Mouse (Mus musculus) lung, adult 2 months (tissue): ENCODE results near the gene Tjp1.

Experiments
- CTCF ChIP-seq: fragments of 200-500 bp; IDR thresholded peaks from 2 replicates; pipeline ENCODE4 v1.5.1; 2011; ENCODE audit warnings: mild to moderate bottlenecking, low read length, control low read depth; ENCODE audit not compliant: insufficient read depth
- POLR2A ChIP-seq: fragments of 200-500 bp; IDR thresholded peaks from 2 replicates; pipeline ENCODE4 v1.6.1; 2011; ENCODE audit warnings: low read depth, mild to moderate bottlenecking, control low read depth, low read length, borderline replicate concordance; ENCODE audit errors: extremely low read depth

DNA sequence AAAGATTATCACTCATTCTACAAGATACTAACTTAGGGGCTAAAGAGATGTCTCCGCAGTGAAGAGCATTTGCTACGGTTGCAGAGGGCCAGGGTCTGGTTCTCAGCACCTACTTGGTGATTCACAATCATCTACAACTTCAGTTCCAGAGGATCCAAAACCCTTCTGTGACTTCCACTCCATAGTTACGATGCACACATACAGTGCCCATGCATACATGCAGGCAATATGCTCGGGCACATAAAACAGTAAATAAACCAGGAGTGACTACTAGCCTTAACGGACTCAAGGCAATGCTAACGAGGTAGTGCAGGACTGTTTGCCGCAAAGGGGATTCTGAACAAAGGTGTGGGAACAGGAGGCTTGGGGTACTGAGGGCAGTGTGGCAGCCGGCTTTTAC is 7.0 kb downstream of the Tjp1 start:
- TF ChIP-seq CTCF: no peak
- TF ChIP-seq POLR2A: no peak
